Mouse (Mus musculus) kidney, embryonic 14.5 days (tissue): ENCODE measurements around the gene Dnajb8. TPM values are rescaled to one million over a fixed set of nuclear protein-coding genes. Genes with fewer than 3 reads are reported as not detected.

Source experiments
- ATAC-seq: fragments of 200-750 bp; cut with Nextera tagmentation; 2 replicates; pipeline ENCODE4 v1.8.0; 2017; ENCODE audit warnings: moderate number of reproducible peaks, mild to moderate bottlenecking, moderate TSS enrichment, moderate library complexity; ENCODE audit not compliant: low FRiP score, low TSS enrichment
- H3K27ac ChIP-seq: fragments of 300-500 bp; sonication (generic); 2 replicates; pipeline ENCODE4 v1.5.1; 2014; ENCODE audit warnings: low read depth, mild to moderate bottlenecking, low read length, moderate library complexity, mixed read lengths
- H3K27me3 ChIP-seq: fragments of 300-500 bp; sonication (generic); 2 replicates; pipeline ENCODE4 v1.6.1; 2014; ENCODE audit warnings: mild to moderate bottlenecking, low read length; ENCODE audit not compliant: control insufficient read depth, insufficient read depth
- H3K36me3 ChIP-seq: fragments of 300-500 bp; sonication (generic); 2 replicates; pipeline ENCODE4 v1.6.1; 2014; ENCODE audit warnings: low read length, mixed read lengths; ENCODE audit not compliant: control insufficient read depth, insufficient read depth
- H3K4me1 ChIP-seq: fragments of 300-500 bp; sonication (generic); 2 replicates; pipeline ENCODE4 v1.6.1; 2014; ENCODE audit warnings: low read length, mixed read lengths; ENCODE audit not compliant: control insufficient read depth, insufficient read depth
- H3K4me2 ChIP-seq: fragments of 300-500 bp; sonication (generic); replicated peaks from 2 replicates; pipeline ENCODE4 v1.6.1; 2014; ENCODE audit warnings: low read depth, mild to moderate bottlenecking, low read length
- H3K4me3 ChIP-seq: fragments of 300-500 bp; sonication (generic); 2 replicates; pipeline ENCODE4 v1.5.1; 2014; ENCODE audit warnings: mild to moderate bottlenecking, low read length
- H3K9ac ChIP-seq: fragments of 300-500 bp; sonication (generic); 2 replicates; pipeline ENCODE4 v1.6.1; 2014; ENCODE audit warnings: low read depth, mild to moderate bottlenecking, low read length, moderate library complexity
- H3K9me3 ChIP-seq: fragments of 300-500 bp; sonication (generic); 2 replicates; pipeline ENCODE4 v1.6.1; 2016; ENCODE audit warnings: low read length; ENCODE audit not compliant: control insufficient read depth
- WGBS: fragments of 180-500 bp; shearing (Covaris S2); extraction: QIAGEN DNeasy Blood & Tissue Kit; methylation state at CpG from one replicate; pipeline ENCODE4 v1.1.7; 2014; 5-methylcytosine and 5-hydroxymethylcytosine counted together
- polyA plus RNA-seq: library from polyadenylated mRNA; unstranded; fragments of >200 nt; fragmentation: Nextera tagmentation; extraction: Ambion mirVana; gene quantifications from 2 replicates; pipeline ENCODE4 v1.2.1, GENCODE M21; 2014

Dnajb8 gene
- polyA plus RNA-seq, 1 experiment from 2014 or later, result not detected

GRCm38 (mm10) chr6:88209453-88209852 lies 12.6 kb upstream of the Dnajb8 start:
- no peak for ATAC-seq
- WGBS, result 79% methylated on average over 5 of the region's 5 CpGs
- no peak overlapping the region for H3K27ac ChIP-seq
- no peaks in the 10 kb centered on the region; the same call in 1 of the 2 replicates for H3K36me3 ChIP-seq
- no peak overlapping the region for H3K4me3 ChIP-seq
- no peaks in the 10 kb centered on the region for H3K9me3 ChIP-seq
- H3K4me2 ChIP-seq, result no peak overlapping the region
- peaks cover 23% of the 10 kb centered on the region for H3K27me3 ChIP-seq
- no peak overlapping the region for H3K9ac ChIP-seq
- peaks cover 11% of the 10 kb centered on the region; the same call in 1 of the 2 replicates for H3K4me1 ChIP-seq

GRCm38 (mm10) chr6:88210182-88210581 lies 11.9 kb upstream of the Dnajb8 start:
- Histone ChIP-seq H3K27me3 (peaks cover 15% of the 10 kb centered on the region), H3K4me3 (no peak overlapping the region), H3K9ac (no peak overlapping the region), H3K9me3 (no peaks in the 10 kb centered on the region), H3K36me3 (no peaks in the 10 kb centered on the region), H3K4me2 (no peak overlapping the region), H3K27ac (no peak overlapping the region), H3K4me1 (peaks cover 3% of the 10 kb centered on the region; the same call in 1 of the 2 replicates)
- WGBS, result 65% methylated on average over 3 of the region's 3 CpGs
- ATAC-seq, result no peak

- H3K9ac ChIP-seq, result no peak overlapping the region
- H3K9me3 ChIP-seq, result peaks cover 4% of the 10 kb centered on the region; the same call in 1 of the 2 replicates
- H3K4me2 ChIP-seq, result no peak overlapping the region
- 0 out of 2 replicates have a peak, but pooled peaks have one; percentile 33 for ATAC-seq
- no peak overlapping the region for H3K27ac ChIP-seq
- 51% methylated on average over 6 of the region's 6 CpGs for WGBS
- no peaks in the 10 kb centered on the region for H3K27me3 ChIP-seq
- no peaks in the 10 kb centered on the region for H3K4me1 ChIP-seq
- no peaks in the 10 kb centered on the region for H3K36me3 ChIP-seq
- no peak overlapping the region for H3K4me3 ChIP-seq
These were observed 6.3 kb upstream of the Dnajb8 start for GRCm38 (mm10) chr6:88215797-88216196.

- Histone ChIP-seq H3K36me3 (no peaks in the 10 kb centered on the region), H3K4me1 (no peaks in the 10 kb centered on the region), H3K9ac (no peak overlapping the region), H3K4me3 (no peak overlapping the region), H3K27me3 (no peaks in the 10 kb centered on the region), H3K27ac (no peak overlapping the region), H3K9me3 (peaks cover 4% of the 10 kb centered on the region; the same call in 1 of the 2 replicates), H3K4me2 (no peak overlapping the region)
- 0 out of 2 replicates have a peak, but pooled peaks have one; percentile 21 for ATAC-seq
- WGBS, result 71% methylated on average over 4 of the region's 4 CpGs
These were observed 5.9 kb upstream of the Dnajb8 start for GRCm38 (mm10) chr6:88216199-88216598.

GRCm38 (mm10) chr6:88219094-88219493 lies 3.0 kb upstream of the Dnajb8 start:
- Histone ChIP-seq H3K36me3 (no peaks in the 10 kb centered on the region), H3K9ac (no peak overlapping the region), H3K27ac (no peak overlapping the region), H3K4me1 (no peaks in the 10 kb centered on the region), H3K4me3 (no peak overlapping the region), H3K9me3 (peaks cover 4% of the 10 kb centered on the region; the same call in 1 of the 2 replicates), H3K27me3 (no peaks in the 10 kb centered on the region), H3K4me2 (no peak overlapping the region)
- 24% methylated on average over 4 of the region's 4 CpGs for WGBS
- ATAC-seq, result no peak

GRCm38 (mm10) chr6:88226570-88226994 lies 4.5 kb downstream of the Dnajb8 start:
- no peaks in the 10 kb centered on the region for H3K9me3 ChIP-seq
- no peaks in the 10 kb centered on the region for H3K27me3 ChIP-seq
- WGBS, result 7% methylated on average over 5 of the region's 5 CpGs
- no peak overlapping the region for H3K9ac ChIP-seq
- H3K4me3 ChIP-seq, result no peak overlapping the region
- peak; percentile 54; the same call in 1 of the 2 replicates for ATAC-seq
- H3K36me3 ChIP-seq, result no peaks in the 10 kb centered on the region
- peaks cover 4% of the 10 kb centered on the region; the same call in 1 of the 2 replicates for H3K4me1 ChIP-seq
- H3K4me2 ChIP-seq, result no peak overlapping the region
- no peak overlapping the region for H3K27ac ChIP-seq

- no peak for ATAC-seq
- H3K4me1 ChIP-seq, result peaks cover 4% of the 10 kb centered on the region; the same call in 1 of the 2 replicates
- no peak overlapping the region for H3K4me3 ChIP-seq
- 47% methylated on average over 7 of the region's 7 CpGs for WGBS
- no peaks in the 10 kb centered on the region for H3K27me3 ChIP-seq
- H3K9ac ChIP-seq, result no peak overlapping the region
- no peaks in the 10 kb centered on the region for H3K36me3 ChIP-seq
- no peak overlapping the region for H3K27ac ChIP-seq
- no peaks in the 10 kb centered on the region for H3K9me3 ChIP-seq
- no peak overlapping the region for H3K4me2 ChIP-seq
These were observed 5.5 kb downstream of the Dnajb8 start for GRCm38 (mm10) chr6:88227537-88227936.

GRCm38 (mm10) chr6:88229221-88229620 lies 7.2 kb downstream of the Dnajb8 start:
- H3K9ac ChIP-seq, result no peak overlapping the region
- WGBS, result 61% methylated on average over 12 of the region's 12 CpGs
- no peak overlapping the region for H3K27ac ChIP-seq
- peaks cover 1% of the 10 kb centered on the region; the same call in 1 of the 2 replicates for H3K27me3 ChIP-seq
- H3K4me1 ChIP-seq, result peaks cover 4% of the 10 kb centered on the region; the same call in 1 of the 2 replicates
- H3K36me3 ChIP-seq, result no peaks in the 10 kb centered on the region
- no peaks in the 10 kb centered on the region for H3K9me3 ChIP-seq
- no peak overlapping the region for H3K4me3 ChIP-seq
- H3K4me2 ChIP-seq, result no peak overlapping the region
- 0 out of 2 replicates have a peak, but pooled peaks have one; percentile 17 for ATAC-seq

GRCm38 (mm10) chr6:88231821-88232220 lies 9.8 kb downstream of the Dnajb8 start:
- Histone ChIP-seq H3K9ac (no peak overlapping the region), H3K4me2 (no peak overlapping the region), H3K27me3 (peaks cover 12% of the 10 kb centered on the region), H3K36me3 (no peaks in the 10 kb centered on the region), H3K4me3 (no peak overlapping the region), H3K9me3 (no peaks in the 10 kb centered on the region), H3K27ac (no peak overlapping the region), H3K4me1 (peaks cover 12% of the 10 kb centered on the region)
- no peak for ATAC-seq
- WGBS, result 61% methylated on average over 7 of the region's 7 CpGs
